Mouse (Mus musculus): ENCODE measurements around the gene 4930404H24Rik.

GRCm38 (mm10) chr2:153512416-153513323 lies 20.1 kb downstream of the 4930404H24Rik start:
- TF ChIP-seq POLR2A (IDR thresholded peaks at IDR 0.05; ENCODE audit: control insufficient read depth, low read depth, low read length): no peak
- no peak for TF ChIP-seq CTCF (IDR thresholded peaks at IDR 0.05; ENCODE audit: control insufficient read depth, insufficient read depth, insufficient replicate concordance, low read depth, low read length)

Measured in testis, adult 2 months (tissue).